Mouse (Mus musculus) heart, embryonic 10.5 days (tissue): ENCODE measurements around the gene Slc2a3. TPM values are rescaled to one million over a fixed set of nuclear protein-coding genes. Genes with fewer than 3 reads are reported as not detected.

Experiments used
- DNase-seq: peaks from one replicate; pipeline ENCODE4 v3.0.0-alpha.2; 2017; ENCODE audit warnings: low spot score
- H3K27ac ChIP-seq: fragments of 300-500 bp; sonication (generic); 2 replicates; pipeline ENCODE4 v1.5.1; 2016; ENCODE audit warnings: mild to moderate bottlenecking
- H3K27me3 ChIP-seq: fragments of 300-500 bp; sonication (generic); 2 replicates; pipeline ENCODE4 v1.6.1; 2016; ENCODE audit warnings: mild to moderate bottlenecking; ENCODE audit not compliant: poor library complexity, insufficient read depth, severe bottlenecking
- H3K36me3 ChIP-seq: fragments of 300-500 bp; sonication (generic); 2 replicates; pipeline ENCODE4 v1.6.1; 2016; ENCODE audit warnings: mild to moderate bottlenecking, moderate library complexity
- H3K4me1 ChIP-seq: fragments of 300-500 bp; sonication (generic); 2 replicates; pipeline ENCODE4 v1.6.1; 2016; ENCODE audit warnings: mild to moderate bottlenecking
- H3K4me3 ChIP-seq: fragments of 300-500 bp; sonication (generic); 2 replicates; pipeline ENCODE4 v1.5.1; 2016; ENCODE audit warnings: mild to moderate bottlenecking, moderate library complexity
- H3K9me3 ChIP-seq: fragments of 300-500 bp; sonication (generic); 2 replicates; pipeline ENCODE4 v1.6.1; 2016; ENCODE audit warnings: mild to moderate bottlenecking, moderate library complexity
- WGBS: fragments of 180-500 bp; shearing (Covaris S2); methylation state at CpG from one replicate; pipeline ENCODE4 v1.1.7; 2016; 5-methylcytosine and 5-hydroxymethylcytosine counted together
- polyA plus RNA-seq: library from polyadenylated mRNA; unstranded; fragments of >200 nt; fragmentation: Nextera tagmentation; extraction: Ambion mirVana; gene quantifications from 2 replicates; pipeline ENCODE4 v1.2.1, GENCODE M21; 2016

Gene Slc2a3
- polyA plus RNA-seq, 1 experiment from 2014 or later = 85.3 TPM

DNA sequence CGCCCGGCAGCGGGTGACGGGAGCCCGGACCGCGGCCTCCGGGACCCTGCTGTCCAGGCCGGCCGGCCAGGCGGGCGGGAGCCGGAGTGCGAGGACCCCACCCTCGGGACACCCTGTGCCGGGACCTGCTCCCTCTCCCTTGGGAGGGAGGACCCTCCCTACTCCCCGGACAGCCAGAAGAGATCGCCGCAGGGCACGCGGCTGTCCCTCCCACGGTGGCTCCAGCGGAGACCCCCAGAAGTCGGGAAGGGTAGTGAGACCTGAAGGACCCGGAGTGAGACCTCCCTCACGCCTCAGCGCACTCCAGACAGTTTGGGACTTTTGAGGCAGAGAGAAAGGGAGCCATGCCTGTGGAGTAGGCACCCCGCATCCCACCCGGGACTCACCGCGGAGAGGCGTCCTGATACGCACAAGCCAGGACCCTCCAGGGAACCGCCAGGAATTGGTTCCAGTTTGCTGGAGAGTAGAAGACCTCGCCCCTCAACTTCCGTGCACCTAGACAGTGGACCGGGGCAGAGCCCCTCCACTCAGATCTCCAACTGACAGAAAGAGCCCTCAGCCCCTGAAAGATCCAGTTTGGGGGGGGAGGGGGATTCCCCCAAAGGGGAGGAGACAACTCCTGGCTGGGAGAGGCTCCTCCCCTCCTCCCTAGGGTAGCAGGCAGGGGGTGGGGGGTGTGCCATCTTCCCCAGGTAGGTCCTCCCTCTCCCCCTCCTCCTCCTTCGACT is 18.8 kb upstream of the Slc2a3 start:
- Histone ChIP-seq H3K4me3 (peak overlapping the region; percentile 95), H3K9me3 (no peaks in the 10 kb centered on the region), H3K27me3 (no peaks in the 10 kb centered on the region), H3K27ac (peak overlapping the region; percentile 97), H3K4me1 (peaks cover 45% of the 10 kb centered on the region), H3K36me3 (peaks cover 5% of the 10 kb centered on the region; the same call in 1 of the 2 replicates)
- DNase-seq = no peak
- under 1% methylated on average over 38 of the region's 38 CpGs for WGBS

DNA sequence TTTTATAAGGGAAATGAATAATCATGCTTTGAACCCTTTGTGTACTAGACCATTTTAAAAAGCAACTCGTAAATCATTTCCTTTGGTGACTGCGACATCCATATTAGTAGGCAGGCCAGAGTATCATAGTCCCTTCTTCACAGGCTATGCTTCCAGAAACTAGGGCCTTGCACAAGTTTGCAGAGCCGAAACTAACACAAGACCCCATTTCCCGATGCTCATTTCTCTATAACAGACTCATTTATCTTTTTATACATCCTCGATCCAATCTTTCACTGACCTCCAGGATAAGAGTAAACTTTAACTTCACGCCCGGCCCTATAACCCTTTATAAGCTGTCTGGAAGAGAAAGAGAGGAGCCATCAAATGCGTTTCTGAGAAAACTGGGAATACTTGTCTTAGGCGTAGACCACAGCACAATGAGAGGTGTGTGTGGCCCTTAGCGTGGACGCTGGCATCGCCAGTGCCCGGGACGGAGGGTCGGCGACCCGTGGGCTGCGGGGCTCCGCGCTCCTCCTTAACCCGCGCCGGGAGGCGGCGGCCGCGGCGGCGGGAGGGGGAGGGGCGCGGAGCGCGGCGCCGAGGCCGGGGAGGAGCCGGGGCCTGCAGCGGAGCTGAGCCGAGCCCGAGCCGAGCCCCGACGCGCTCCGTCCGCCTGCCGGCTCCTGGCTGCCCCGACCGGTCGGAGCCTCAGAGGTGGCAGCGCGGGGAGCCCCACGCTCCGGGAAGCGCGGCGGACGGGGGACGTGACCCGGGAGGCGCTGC is 18.0 kb upstream of the Slc2a3 start, which contains the start of gene Foxj2:
Gene Foxj2, plus strand, starts transcription at position 609 of the 765 bp plus-strand sequence.
- Histone ChIP-seq H3K9me3 (no peaks in the 10 kb centered on the region), H3K4me1 (peaks cover 37% of the 10 kb centered on the region), H3K27ac (peak within 1 kb of the TSS; percentile 97), H3K36me3 (peaks cover 5% of the 10 kb centered on the region; the same call in 1 of the 2 replicates), H3K4me3 (peak within 1 kb of the TSS; percentile 95), H3K27me3 (no peaks in the 10 kb centered on the region)
- WGBS = 3% methylated on average over 60 of the region's 61 CpGs
- peak; percentile 84 for DNase-seq

DNA sequence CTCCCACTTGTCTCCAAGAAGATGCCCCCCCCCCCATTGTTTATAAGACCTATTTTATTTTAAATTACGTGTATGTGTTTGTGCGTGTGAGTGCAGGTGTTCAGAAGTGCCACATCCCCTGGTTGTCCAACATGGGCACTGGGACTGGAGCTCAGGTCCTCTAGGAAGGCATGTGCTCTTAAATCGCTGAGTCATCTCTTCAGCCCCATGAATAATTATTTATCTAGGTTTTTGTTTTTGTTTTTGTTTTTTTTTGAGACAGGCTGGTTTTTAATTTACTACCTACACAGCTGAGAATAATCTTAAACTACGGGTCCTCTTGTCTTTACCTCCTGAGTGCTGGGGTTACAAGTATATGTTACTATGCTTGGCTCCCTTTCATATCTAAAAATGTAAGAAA is 12.2 kb upstream of the Slc2a3 start:
- 87% methylated on average over 4 of the region's 4 CpGs for WGBS
- Histone ChIP-seq H3K4me3 (no peak overlapping the region), H3K27ac (no peak overlapping the region), H3K9me3 (no peaks in the 10 kb centered on the region), H3K27me3 (no peaks in the 10 kb centered on the region), H3K36me3 (no peaks in the 10 kb centered on the region), H3K4me1 (peaks cover 7% of the 10 kb centered on the region)
- DNase-seq = no peak

DNA sequence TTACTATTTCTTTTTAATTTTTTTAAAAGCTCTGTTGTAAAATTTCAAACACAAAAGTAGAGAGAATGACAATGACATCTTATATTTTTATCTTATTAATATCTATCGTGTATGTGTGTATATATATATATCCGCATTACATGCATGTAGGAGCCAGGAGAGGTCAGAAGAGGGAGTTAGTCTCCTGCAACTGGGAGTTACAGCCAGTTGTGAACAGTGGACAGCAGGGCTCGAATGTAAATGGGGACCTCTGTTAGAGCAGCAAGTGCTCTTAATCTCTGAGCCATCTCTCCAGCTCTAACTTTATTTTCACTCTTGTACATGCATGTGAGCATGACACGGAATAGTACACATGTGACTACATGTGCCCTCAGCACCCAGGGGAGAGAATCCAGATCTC is 11.3 kb upstream of the Slc2a3 start:
- DNase-seq = no peak
- Histone ChIP-seq H3K4me3 (no peak overlapping the region), H3K36me3 (no peaks in the 10 kb centered on the region), H3K27me3 (no peaks in the 10 kb centered on the region), H3K4me1 (peaks cover 7% of the 10 kb centered on the region), H3K9me3 (no peaks in the 10 kb centered on the region), H3K27ac (no peak overlapping the region)
- WGBS = 87% methylated on average over 4 of the region's 4 CpGs

DNA sequence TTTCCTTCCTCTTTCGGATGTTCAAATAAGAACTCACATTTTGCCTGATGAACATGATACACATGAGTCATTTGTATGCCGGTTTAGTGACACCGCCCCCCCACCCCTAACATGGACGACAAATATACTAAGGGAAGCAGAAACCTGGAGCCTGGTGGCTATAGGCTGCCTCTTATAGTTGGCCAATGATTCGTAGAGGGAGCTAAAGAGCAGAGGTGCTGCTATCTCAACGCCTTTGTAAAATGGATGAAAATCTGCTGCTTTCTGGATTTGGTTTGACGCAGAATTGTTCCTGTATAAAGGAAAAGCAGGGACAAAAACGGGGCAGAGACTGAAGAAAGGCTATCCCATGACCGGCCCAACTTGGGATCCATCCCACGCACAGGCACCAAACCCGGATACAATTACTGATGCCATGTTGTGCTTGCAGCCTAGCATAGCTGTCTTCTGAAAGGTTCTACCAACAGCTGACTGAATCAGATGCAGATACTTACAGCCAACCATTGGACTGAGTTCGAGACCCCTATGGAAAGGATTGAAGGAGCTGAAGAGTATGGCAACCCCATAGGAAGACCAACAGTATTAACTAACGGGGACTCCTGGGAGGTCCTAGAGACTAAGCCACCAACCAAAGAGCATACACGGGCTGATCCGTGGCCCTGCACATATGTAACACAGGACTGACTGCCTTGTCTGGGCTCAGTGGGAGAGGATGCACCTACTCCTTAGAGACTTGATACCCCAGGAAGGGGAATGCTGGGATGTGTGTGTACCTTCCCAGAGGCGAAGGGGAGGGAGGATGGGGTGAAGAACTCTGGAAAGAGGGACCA is 10.5 kb upstream of the Slc2a3 start:
- WGBS = 25% methylated on average over 16 of the region's 16 CpGs
- Histone ChIP-seq H3K4me3 (peak overlapping the region; percentile 81), H3K4me1 (peaks cover 7% of the 10 kb centered on the region), H3K9me3 (no peaks in the 10 kb centered on the region), H3K27me3 (no peaks in the 10 kb centered on the region), H3K36me3 (no peaks in the 10 kb centered on the region), H3K27ac (peak overlapping the region; percentile 98)
- peak; percentile 89 for DNase-seq

DNA sequence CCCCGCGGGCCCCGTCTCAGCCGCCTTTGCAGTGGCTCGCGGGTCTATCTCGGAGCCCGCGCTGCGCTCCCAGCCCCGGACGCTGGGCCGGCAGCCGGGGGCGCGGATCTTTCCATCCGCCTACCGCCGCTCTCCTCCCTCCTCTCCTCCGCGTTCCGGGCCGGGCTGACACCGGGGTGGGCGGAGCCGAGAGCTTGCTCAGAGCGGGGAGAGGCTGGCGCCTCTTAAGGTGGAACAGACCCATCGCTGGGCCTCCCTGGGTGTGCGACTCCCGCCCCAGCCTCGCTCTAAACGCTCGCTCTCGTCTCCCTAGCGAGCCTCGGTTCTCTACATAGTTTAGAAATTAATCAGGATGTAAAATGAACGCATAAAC is 9.8 kb upstream of the Slc2a3 start:
- Histone ChIP-seq H3K9me3 (no peaks in the 10 kb centered on the region), H3K4me1 (peaks cover 7% of the 10 kb centered on the region), H3K36me3 (no peaks in the 10 kb centered on the region), H3K27ac (peak overlapping the region; percentile 98), H3K4me3 (peak overlapping the region; percentile 81), H3K27me3 (no peaks in the 10 kb centered on the region)
- peak; percentile 97 for DNase-seq
- WGBS = 1% methylated on average over 38 of the region's 38 CpGs

DNA sequence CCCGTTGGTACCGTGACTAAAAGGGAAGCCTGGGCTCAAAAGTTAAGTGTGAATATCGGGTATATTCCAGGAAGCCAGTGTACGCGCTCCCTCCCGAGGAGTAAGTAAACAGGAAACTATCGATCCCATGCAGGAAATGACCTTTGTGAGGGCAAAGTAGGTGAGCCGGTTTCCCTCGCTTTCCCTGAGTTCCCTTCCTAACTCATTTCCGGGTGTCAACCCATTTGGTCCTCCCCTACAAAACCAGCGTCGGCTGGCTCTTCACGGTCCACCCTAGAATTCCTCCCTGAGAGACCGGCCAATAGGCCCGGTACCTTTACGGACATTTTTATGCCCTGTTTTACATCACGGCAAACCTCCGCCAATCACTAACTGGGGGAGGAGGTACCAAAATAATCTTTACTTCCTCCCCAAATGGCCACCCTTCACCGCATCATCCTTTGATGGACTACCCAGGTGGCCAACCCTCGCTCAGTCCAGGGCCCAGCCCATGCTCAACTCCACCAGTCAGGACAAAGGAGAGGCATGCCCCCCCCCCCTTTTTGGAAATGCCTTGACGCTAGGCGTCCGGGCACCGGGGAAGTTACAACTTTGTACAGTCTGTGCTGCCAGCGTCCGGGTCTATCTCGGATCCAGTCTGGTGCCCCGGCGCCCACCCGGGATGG is 9.3 kb upstream of the Slc2a3 start:
- peak; percentile 99 for DNase-seq
- no peaks in the 10 kb centered on the region for H3K36me3 ChIP-seq
- H3K4me1 ChIP-seq = peaks cover 7% of the 10 kb centered on the region
- no peaks in the 10 kb centered on the region for H3K27me3 ChIP-seq
- H3K27ac ChIP-seq = peak overlapping the region; percentile 98
- no peaks in the 10 kb centered on the region for H3K9me3 ChIP-seq
- H3K4me3 ChIP-seq = peak overlapping the region; percentile 81
- WGBS = under 1% methylated on average over 30 of the region's 30 CpGs

DNA sequence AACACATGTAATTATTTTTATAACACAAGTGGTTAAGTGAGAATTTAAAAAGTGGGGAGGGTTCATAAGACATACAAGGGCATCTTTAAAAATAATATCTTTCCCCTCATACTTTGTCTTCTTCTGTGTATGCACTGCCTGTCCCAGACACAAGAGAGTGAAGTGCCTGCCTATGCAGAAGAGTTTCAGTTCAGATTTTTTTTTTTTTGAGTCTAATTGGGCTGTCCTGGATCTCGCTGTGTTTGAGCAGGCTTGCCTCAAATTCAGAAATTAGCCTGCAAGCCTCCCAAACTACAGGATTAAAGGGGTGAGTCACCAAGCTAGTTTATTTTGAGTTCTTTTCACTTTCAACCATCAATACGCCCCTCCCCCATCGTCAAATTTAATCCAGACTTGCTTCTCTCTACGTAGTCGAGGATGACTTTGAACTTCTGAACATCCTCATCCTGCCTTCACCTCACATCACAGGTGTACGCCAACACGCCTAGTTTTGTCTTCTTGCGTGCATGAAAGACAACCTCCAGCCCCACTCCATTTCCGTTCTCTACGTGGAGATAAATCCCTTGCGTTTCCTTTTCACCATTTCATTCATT is 8.7 kb upstream of the Slc2a3 start:
- no peak for DNase-seq
- under 1% methylated on average over 11 of the region's 11 CpGs for WGBS
- no peaks in the 10 kb centered on the region for H3K9me3 ChIP-seq
- no peaks in the 10 kb centered on the region for H3K27me3 ChIP-seq
- H3K4me3 ChIP-seq = peak overlapping the region; percentile 81
- H3K27ac ChIP-seq = peak overlapping the region; percentile 98
- H3K36me3 ChIP-seq = no peaks in the 10 kb centered on the region
- peaks cover 7% of the 10 kb centered on the region for H3K4me1 ChIP-seq

DNA sequence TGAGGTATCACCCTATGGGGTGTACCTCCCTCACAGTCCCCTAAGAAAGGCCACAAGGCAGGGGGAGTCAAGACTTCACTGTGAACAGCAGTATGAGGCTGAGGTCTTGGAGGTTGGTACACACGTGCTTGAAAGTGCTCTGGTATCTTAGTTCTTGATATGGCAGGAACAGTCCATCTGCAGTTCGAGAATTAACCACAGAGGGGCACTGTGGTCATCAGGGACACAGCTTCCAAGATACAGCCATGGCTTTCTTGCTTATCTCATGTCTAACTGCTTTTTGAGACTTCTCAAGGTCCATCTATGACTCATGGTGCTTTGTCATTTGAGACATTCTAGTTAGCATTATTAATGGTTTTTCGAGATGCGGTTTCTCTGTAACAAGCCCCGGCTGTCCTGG is 3.0 kb upstream of the Slc2a3 start:
- peaks cover 16% of the 10 kb centered on the region for H3K4me1 ChIP-seq
- no peaks in the 10 kb centered on the region for H3K9me3 ChIP-seq
- peaks cover 9% of the 10 kb centered on the region; the same call in 1 of the 2 replicates for H3K27me3 ChIP-seq
- H3K4me3 ChIP-seq = no peak overlapping the region
- 25% methylated on average over 5 of the region's 5 CpGs for WGBS
- peak; percentile 90 for DNase-seq
- H3K27ac ChIP-seq = no peak overlapping the region
- H3K36me3 ChIP-seq = no peaks in the 10 kb centered on the region

DNA sequence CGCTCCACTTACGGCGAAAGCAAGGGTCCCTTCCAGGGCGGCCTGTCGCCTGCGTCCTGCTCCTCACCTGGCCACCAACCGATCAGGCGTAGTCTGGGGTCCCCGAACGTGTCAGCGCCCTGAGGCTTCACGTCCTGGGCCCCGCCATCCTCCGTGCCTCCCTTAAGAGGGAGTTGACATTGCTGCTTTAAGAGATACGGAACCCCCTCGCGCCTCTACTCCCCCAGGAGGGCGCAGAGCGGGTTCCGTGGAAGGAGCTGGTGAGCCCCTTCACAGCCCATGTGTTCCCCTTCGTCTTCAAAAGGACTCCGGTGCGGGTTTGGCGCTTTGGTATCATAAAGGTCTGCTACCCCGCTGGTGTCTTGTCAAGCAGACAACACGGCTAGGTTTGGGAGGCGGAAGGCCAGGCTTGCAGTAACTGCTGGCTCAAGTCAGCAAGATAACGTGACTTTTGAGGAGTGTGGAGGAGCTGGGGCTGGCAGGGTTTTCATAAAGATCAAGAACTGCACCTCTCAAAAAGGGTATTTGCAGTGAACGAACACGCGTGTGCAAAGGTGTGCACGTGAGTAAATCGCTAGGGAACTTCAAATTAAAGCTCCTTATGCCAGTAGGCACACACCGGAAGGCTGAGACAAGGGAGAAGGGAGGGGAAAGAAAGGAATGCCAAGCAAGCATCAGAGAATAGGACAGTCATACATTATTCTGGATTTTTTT is 518 bp upstream of the Slc2a3 start:
- DNase-seq = peak; percentile 86
- Histone ChIP-seq H3K9me3 (no peaks in the 10 kb centered on the region), H3K27ac (peak overlapping the region; percentile 90)

DNA sequence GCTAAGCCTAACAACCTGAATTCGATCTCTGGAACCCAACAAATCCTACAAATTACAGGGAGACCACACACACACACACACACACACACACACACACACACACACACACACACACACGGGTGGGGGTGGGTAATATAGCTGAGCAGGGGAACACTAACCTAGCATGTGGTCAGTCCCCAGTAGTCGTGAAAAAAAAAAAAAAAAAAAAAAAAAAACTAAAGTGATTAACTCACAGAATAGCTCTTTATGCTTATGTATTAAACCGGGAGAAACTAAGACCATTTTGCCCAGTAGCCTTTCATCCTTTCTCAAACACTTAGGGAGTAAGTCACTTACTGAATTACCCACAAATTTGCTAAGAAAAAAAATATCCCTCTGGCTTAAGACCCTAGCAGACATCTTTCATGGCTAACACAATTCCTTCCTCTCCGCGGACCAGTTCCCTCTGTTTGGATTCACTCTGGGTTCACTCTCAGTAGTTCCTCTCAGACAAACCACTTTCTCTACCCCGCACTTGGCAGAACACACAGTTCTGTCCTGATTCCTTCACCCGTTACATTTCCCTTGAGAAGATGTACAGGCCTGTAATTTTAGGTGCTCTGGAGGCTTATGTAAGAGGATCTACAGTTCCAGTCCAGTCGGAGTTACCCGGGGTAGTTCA is 670 bp downstream of the Slc2a3 start:
- H3K27ac ChIP-seq = peak overlapping the region; percentile 90; the same call in 1 of the 2 replicates
- 40% methylated on average over 10 of the region's 10 CpGs for WGBS
- peak overlapping the region; percentile 68 for H3K4me3 ChIP-seq
- H3K4me1 ChIP-seq = peaks cover 16% of the 10 kb centered on the region
- no peaks in the 10 kb centered on the region for H3K9me3 ChIP-seq
- H3K36me3 ChIP-seq = no peaks in the 10 kb centered on the region
- no peak for DNase-seq
- H3K27me3 ChIP-seq = peaks cover 9% of the 10 kb centered on the region; the same call in 1 of the 2 replicates

More for the DNA sequence above, 518 bp upstream of the Slc2a3 start:
- peak overlapping the region; percentile 68 for H3K4me3 ChIP-seq
- H3K27me3 ChIP-seq = peaks cover 9% of the 10 kb centered on the region; the same call in 1 of the 2 replicates
- H3K4me1 ChIP-seq = peaks cover 16% of the 10 kb centered on the region
- 2% methylated on average over 34 of the region's 34 CpGs for WGBS
- no peaks in the 10 kb centered on the region for H3K36me3 ChIP-seq
